Mouse (Mus musculus): ENCODE results near the gene Med26.

Med26 gene

GRCm38 (mm10) chr8:72547122-72547801 is 808 bp downstream of the Med26 start:
- peak; percentile 1 for DNase-seq

GRCm38 (mm10) chr8:72539234-72539633 is 8.8 kb downstream of the Med26 start:
- no peak for DNase-seq

GRCm38 (mm10) chr8:72534888-72535287 is 13.2 kb downstream of the Med26 start:
- DNase-seq: no peak

GRCm38 (mm10) chr8:72532103-72532502 is 16.0 kb downstream of the Med26 start:
- DNase-seq: no peak

DNA sequence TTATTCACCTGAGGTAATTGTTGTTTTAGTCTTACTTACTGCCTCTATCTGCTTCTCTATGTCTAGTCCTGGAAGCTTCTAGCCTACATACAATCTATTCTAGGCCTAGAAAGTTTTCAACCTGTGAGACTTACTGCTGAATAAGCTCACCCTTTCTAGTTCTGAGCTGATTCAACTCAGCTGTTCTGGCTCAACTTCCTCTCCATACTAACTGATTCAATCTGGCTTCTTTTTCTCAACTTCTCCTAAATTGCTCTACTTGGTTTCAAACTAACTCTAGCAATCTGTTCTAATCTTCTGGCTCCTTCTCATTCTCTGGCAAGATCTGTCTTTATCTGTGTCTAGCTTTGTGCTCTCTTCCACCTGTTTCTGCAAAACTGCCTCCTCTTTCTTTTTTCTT is 26.2 kb downstream of the Med26 start:
- DNase-seq: no peak

DNA sequence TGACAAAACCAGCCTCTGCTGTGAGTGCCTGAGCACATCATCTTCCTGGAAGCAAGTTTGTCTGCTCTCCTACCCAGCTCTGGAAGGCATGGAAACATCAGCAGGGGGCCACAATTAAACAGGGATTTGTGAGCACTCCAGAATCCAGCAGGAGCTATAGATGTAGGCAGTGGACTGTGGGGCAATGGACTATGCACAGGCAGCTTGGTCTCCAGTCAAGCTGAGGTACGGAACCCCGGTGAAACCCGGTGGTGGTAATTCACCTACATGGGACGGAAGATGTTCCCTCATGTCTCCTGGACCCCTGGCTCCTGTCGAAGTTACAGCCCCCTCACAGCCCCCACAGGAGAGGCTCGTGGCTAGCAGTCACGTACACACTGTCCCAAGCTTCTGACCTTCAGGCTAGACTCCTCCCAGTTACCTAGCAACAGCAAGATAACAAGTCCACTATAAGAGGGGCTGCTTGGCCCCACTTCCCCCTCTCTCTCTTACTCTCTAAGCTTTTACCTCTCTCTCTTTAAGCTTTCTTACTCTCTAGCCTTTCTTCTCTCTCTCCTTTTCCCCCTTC is 30.6 kb downstream of the Med26 start:
- DNase-seq: no peak

DNA sequence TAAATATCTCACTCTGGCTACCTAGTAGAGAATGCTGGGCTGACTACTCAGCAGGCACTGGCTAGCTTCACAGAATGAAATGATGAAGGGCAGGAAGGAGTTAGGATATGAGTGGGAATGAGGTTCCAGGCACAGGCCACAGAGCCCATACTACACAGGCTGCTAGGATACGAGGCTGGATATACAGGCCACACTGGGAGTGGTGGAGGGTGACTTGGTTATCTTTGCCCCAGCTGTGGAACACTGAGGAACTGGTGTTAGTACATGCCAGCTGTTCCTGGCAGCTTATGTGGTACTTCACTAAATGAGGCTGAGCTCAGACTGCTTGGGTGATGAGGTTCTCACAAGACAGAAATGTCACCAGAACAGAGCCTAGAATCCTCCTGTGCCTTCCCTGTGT is 34.9 kb downstream of the Med26 start:
- DNase-seq: no peak

GRCm38 (mm10) chr8:72512648-72513047 is 35.4 kb downstream of the Med26 start:
- DNase-seq: no peak

DNA sequence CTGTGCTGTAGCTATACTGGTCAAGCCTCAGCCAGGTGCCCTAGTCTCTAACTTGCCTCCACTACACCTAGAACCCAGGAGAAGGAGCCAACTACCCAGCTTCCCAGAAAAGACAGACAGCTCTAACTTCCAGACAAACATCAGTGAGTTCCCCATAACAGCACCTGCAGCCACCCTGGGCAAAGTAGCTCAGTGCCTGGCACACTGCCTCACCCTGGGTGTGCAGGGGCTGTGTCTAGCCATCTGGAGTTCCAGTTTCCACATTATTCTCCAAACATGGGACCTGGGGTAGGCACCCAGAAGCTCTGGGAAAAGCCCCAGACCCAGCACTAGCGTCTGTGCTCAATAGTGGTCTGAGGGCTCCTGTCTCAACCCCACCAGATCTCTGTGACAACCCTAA is 40.6 kb downstream of the Med26 start:
- DNase-seq: no peak

DNA sequence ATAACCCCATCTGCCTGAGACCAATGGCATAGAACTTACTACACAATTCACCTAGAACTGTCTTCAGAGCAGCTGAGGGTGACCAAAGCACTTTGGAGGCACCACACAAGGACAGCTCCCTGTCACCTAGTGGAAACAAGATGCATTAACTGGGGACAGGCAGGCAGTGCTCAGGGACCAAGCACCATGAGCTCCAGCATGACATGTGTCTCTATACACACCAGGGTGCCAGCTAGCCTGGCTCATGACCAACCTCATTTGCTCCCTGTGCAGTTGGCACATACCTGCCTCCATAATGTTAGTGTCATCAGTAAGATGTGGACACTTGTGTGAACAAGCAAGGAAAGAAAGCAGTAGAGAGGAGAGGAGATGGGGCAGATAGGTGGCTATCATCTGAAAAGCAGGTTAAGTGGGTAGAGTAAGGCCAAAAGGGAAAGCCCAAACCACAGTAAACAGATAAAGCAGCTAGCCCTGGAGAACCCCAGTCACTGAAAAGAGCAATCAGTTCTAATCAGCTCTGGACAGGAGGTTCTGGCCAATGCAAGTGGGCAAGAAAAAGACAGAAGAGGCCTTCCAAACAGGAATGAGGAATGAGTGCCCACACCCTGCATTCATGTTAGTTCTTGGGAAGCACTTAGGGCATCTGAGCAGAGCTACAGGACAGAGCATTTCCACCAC is 43.3 kb downstream of the Med26 start:
- no peak for DNase-seq

DNA sequence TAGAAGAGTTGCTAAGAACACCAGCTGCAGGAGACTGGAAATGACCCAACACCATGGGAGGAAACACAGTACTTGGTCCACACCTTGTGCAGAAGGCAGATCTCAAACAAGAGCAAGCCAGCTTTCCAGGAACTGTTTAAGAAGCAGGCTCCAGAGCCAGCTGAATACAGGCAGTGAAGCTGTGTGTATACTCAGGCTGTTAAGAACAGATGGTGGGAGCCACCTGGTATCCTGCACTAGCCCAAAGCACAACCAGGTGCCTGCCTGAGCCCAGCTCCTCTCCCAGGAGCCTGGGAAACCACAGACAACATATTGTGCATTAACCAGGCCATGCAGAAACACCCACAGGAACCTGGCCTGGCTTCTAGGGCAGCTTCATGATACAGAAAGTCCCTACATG is 43.9 kb downstream of the Med26 start:
- DNase-seq: no peak

DNA sequence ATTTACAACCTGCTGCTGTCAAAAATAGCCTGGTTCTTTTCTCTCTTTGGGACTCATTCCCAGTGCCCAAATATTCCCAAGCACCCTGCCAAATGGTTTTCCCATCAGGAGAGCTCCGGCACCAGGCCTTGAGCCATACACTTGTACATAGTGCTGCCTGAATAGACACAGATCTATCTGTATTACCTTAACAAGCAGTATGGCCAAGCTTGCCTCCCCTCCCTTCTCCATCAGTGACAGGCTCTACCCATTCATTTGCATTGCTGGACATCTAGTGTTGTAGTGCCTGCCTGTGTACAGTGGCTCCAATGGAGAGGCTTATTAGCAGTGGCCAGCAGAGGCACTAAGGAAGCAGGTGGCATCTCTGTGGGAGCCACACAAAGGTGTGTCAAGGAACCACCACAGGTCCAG is 47.5 kb downstream of the Med26 start:
- no peak for DNase-seq

- DNase-seq: no peak
Measured at GRCm38 (mm10) chr8:72499521-72500284, 48.4 kb downstream of the Med26 start.

- no peak for DNase-seq
Measured at GRCm38 (mm10) chr8:72498527-72498926, 49.5 kb downstream of the Med26 start.

- DNase-seq: no peak
Measured at GRCm38 (mm10) chr8:72497911-72498310, 50.2 kb downstream of the Med26 start.

DNA sequence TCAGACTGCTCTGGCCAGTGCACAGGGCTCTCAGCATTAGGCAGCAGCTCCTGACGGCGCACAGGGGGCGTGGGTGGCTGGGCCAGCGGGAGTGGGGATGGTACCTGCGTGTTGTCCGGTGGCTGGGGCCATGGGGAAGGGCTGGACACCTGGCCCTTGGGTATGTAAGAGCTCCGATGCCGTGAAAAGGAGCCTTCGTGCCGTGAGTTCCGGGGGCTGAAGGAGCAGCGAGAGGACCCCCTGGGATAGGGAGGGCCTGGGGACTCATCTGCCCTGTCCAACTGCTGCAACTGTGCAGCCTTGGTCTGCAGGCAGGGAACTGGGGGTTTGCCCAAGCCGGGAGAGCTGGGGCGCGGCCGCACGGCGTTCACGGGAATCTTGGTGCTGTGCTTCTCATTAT is 51.9 kb downstream of the Med26 start:
- DNase-seq: no peak

- no peak for DNase-seq
Measured at GRCm38 (mm10) chr8:72495411-72496111, 52.5 kb downstream of the Med26 start.

- DNase-seq: peak; percentile 8
Measured at GRCm38 (mm10) chr8:72493381-72493780, 54.7 kb downstream of the Med26 start.

- peak; percentile 100 for DNase-seq
Measured at GRCm38 (mm10) chr8:72492622-72493081, 55.4 kb downstream of the Med26 start.

- peak; percentile 48 for DNase-seq
Measured at GRCm38 (mm10) chr8:72491680-72492621, 56.1 kb downstream of the Med26 start, which contains the start of gene Slc35e1. TSS of gene Slc35e1 (minus strand) at chr8:72492614.

DNA sequence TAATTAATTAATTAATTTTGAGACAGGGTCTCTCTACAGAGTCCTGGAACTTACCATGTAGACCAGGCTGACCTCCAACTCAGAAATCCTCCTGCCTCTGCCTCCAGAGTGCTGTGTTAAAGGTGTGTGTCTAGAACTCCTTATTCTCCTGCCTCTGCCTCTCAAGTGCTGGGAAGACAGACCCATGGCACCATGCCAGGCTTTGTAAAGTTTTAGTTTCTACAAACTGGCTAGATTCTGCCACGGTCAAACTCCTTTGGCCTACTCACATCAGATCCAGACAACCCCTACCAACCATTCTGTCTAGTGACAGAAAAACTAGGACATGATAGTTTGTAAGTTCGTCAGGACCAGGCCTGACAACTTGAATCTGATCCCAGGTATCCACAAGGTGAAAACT is 57.1 kb downstream of the Med26 start:
- DNase-seq: no peak

GRCm38 (mm10) chr8:72487014-72487413 is 61.1 kb downstream of the Med26 start:
- DNase-seq: no peak

Measured in embryo, embryonic 11 days (tissue).